Mouse (Mus musculus) liver, embryonic 14.5 days (tissue): Measurements from ENCODE around the gene Ssbp3. TPM values are rescaled to one million over a fixed set of nuclear protein-coding genes. Genes with fewer than 3 reads are reported as not detected.
A peak's percentile ranks its signal among the peaks of the same experiment; 100 is the strongest.

Source experiments
- ATAC-seq: fragments of 200-750 bp; cut with Nextera tagmentation; 2 replicates; pipeline ENCODE4 v1.8.0; 2017; ENCODE audit warnings: moderate number of reproducible peaks, mild to moderate bottlenecking, moderate library complexity; ENCODE audit not compliant: insufficient read depth
- DNase-seq, 3 experiments: peaks; one replicate each; pipeline ENCODE4 v3.0.0-alpha.2; 2012 to 2013; ENCODE audit warnings: low read depth in 3 of 3, low spot score in 3 of 3
- H3K27ac ChIP-seq: fragments of 300-500 bp; sonication (generic); 2 replicates; pipeline ENCODE4 v1.5.1; 2014; ENCODE audit warnings: moderate library complexity, mild to moderate bottlenecking, control low read depth, inconsistent platforms
- H3K27me3 ChIP-seq: fragments of 300-500 bp; sonication (generic); 2 replicates; pipeline ENCODE4 v1.6.1; 2014; ENCODE audit warnings: mild to moderate bottlenecking, low read length, moderate library complexity; ENCODE audit not compliant: control insufficient read depth, insufficient read depth
- H3K36me3 ChIP-seq: fragments of 300-500 bp; sonication (generic); replicated peaks from 2 replicates; pipeline ENCODE4 v1.6.1; 2014; ENCODE audit warnings: low read depth; ENCODE audit not compliant: control insufficient read depth, insufficient read depth
- H3K4me1 ChIP-seq, 2 experiments: fragments of 200-500 bp in 1 of 2; fragments of 300-500 bp in 1 of 2; sonication (generic) in 1 of 2; replicated peaks; 2 replicates each; pipeline ENCODE4 v1.6.1; 2012 to 2014; ENCODE audit warnings: antibody characterized with exemption in 1 of 2, inconsistent platforms in 1 of 2, low read length in 1 of 2; ENCODE audit not compliant: control insufficient read depth in 2 of 2, insufficient read depth in 2 of 2
- H3K4me2 ChIP-seq: fragments of 300-500 bp; sonication (generic); 2 replicates; pipeline ENCODE4 v1.6.1; 2014; ENCODE audit warnings: low read depth, mild to moderate bottlenecking, control low read depth, moderate library complexity
- H3K4me3 ChIP-seq, 2 experiments: fragments of 200-500 bp in 1 of 2; fragments of 300-500 bp in 1 of 2; sonication (generic) in 1 of 2; 2 replicates each; pipeline ENCODE4 v1.5.1; 2012 to 2014; ENCODE audit warnings: low read depth in 2 of 2, low read length in 2 of 2, mild to moderate bottlenecking in 2 of 2, control low read depth in 1 of 2, inconsistent platforms in 1 of 2, moderate library complexity in 1 of 2; ENCODE audit not compliant: insufficient read depth in 1 of 2
- H3K9ac ChIP-seq: fragments of 300-500 bp; sonication (generic); replicated peaks from 2 replicates; pipeline ENCODE4 v1.6.1; 2014; ENCODE audit warnings: mild to moderate bottlenecking, control low read depth, moderate library complexity
- H3K9me3 ChIP-seq: fragments of 300-500 bp; sonication (generic); 2 replicates; pipeline ENCODE4 v1.6.1; 2016; ENCODE audit warnings: low read length, mixed read lengths; ENCODE audit not compliant: control insufficient read depth
- CTCF ChIP-seq: IDR thresholded peaks from 2 replicates; pipeline ENCODE4 v1.5.1; 2016; ENCODE audit warnings: antibody characterized with exemption, low read depth, control low read depth
- EP300 ChIP-seq: IDR thresholded peaks from 2 replicates; pipeline ENCODE4 v1.6.1; 2016; ENCODE audit warnings: antibody characterized with exemption, low read depth
- WGBS: fragments of 180-500 bp; shearing (Covaris S2); extraction: QIAGEN DNeasy Blood & Tissue Kit; methylation state at CpG from one replicate; pipeline ENCODE4 v1.1.7; 2014; ENCODE audit not compliant: insufficient replicate concordance; 5-methylcytosine and 5-hydroxymethylcytosine counted together
- polyA plus RNA-seq, 2 experiments: library from polyadenylated mRNA; depleted of rRNA in 1 of 2; stranded (reverse) in 1 of 2; unstranded in 1 of 2; fragments of >200 nt; fragmentation: Nextera tagmentation in 1 of 2; extraction: Ambion mirVana in 1 of 2; gene quantifications; 2 replicates each; pipeline versions ENCODE4 v1.2.1 to v1.2.3; 2012 to 2014

The Ssbp3 gene
- polyA plus RNA-seq, 2 experiments, result 33.0 to 52.1 TPM

DNA sequence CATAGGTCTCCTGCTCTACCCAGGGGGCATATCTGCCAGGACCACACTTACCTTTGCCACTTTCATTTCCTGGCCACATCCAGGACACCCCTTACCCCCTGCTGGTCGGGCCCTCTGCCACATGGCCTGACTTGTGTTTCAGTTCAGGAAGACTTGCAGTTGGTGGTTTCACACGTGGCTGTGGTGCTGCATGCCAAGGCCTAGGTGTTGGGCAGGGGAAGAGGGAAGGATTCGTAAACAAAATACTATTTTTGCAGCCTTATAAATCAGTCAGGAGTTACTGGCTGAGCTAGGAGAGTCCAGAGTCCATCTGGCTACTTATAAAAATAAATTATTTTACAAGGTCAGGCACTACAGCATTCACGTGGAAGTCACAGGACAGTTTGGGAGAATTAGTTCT lies 95.7 kb downstream of the Ssbp3 start:
- no peak for ATAC-seq
- 42% methylated on average over 4 of the region's 4 CpGs for WGBS
- H3K4me1 ChIP-seq, result peaks cover 57 to 62% of the 10 kb centered on the region in 2 experiments
- no peak overlapping the region for H3K9ac ChIP-seq
- peak overlapping the region; percentile 78 for H3K27ac ChIP-seq
- no peak for DNase-seq
- H3K4me3 ChIP-seq, result no peak overlapping the region
- H3K36me3 ChIP-seq, result peaks cover 7% of the 10 kb centered on the region
- H3K9me3 ChIP-seq, result no peaks in the 10 kb centered on the region
- no peak for TF ChIP-seq CTCF
- TF ChIP-seq EP300, result no peak
- peak overlapping the region; percentile 66; the same call in 1 of the 2 replicates for H3K4me2 ChIP-seq
- no peaks in the 10 kb centered on the region for H3K27me3 ChIP-seq

DNA sequence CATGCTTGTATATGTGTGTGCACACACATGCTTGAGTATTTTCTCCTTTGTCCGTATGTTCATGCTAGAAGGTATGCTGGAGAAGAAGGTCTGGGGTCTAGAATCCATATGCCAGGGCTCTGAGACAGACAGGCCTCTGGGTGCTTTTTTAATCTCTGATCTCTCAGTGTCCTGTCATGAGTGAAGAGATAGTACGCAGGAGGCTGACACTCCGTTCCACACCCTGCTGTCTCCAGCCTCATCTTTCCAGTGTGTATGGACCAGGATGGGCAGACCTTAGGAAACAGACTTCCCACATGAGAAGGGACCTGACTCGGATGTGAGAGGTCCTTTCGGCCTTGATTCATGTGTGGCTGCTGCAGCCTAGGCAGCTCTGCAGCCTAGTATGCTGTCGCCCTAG lies 96.3 kb downstream of the Ssbp3 start:
- ATAC-seq, result peak; percentile 61
- H3K4me1 ChIP-seq, result peaks cover 51 to 57% of the 10 kb centered on the region in 2 experiments
- 0 out of 2 replicates have a peak, but pooled peaks have one; percentile 11 for TF ChIP-seq EP300
- no peak for TF ChIP-seq CTCF
- 57% methylated on average over 6 of the region's 6 CpGs for WGBS
- H3K27me3 ChIP-seq, result no peaks in the 10 kb centered on the region
- peak overlapping the region; percentile 78 for H3K27ac ChIP-seq
- H3K36me3 ChIP-seq, result peaks cover 7% of the 10 kb centered on the region
- no peak overlapping the region for H3K4me3 ChIP-seq
- H3K9ac ChIP-seq, result peak overlapping the region; percentile 9; the same call in 1 of the 2 replicates
- peak overlapping the region; percentile 66 for H3K4me2 ChIP-seq
- DNase-seq, result peak in 1 of 3 experiments; percentile 30
- H3K9me3 ChIP-seq, result no peaks in the 10 kb centered on the region

DNA sequence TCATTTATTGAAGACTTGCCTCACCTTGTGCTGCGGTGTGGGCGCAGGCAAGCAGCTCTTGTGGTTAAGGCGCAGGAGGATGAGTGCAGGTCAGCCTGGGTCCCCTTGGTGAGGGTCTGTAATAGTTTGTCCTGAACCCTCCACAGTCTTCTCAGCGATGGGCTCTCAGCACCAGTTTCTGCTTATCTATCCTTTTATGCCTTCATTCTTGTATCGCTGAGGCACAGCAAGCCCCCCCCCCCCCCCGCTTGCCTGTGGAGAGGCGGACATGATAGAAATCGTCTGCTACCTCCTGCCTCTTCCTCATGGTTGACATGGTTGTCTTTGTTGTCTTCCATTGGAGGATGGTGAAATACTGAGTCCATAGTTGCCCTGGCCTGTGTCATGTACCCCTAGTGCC lies 96.9 kb downstream of the Ssbp3 start:
- peaks cover 51 to 55% of the 10 kb centered on the region in 2 experiments for H3K4me1 ChIP-seq
- TF ChIP-seq CTCF, result no peak
- TF ChIP-seq EP300, result peak; percentile 65; the same call in 1 of the 2 replicates
- 34% methylated on average over 8 of the region's 8 CpGs for WGBS
- no peak overlapping the region for H3K4me3 ChIP-seq
- no peaks in the 10 kb centered on the region for H3K9me3 ChIP-seq
- peaks cover 10% of the 10 kb centered on the region for H3K36me3 ChIP-seq
- peak overlapping the region; percentile 32 for H3K9ac ChIP-seq
- H3K4me2 ChIP-seq, result peak overlapping the region; percentile 66
- no peaks in the 10 kb centered on the region for H3K27me3 ChIP-seq
- ATAC-seq (peak; percentile 51; the same call in 1 of the 2 replicates), DNase-seq (no peak)
- H3K27ac ChIP-seq, result peak overlapping the region; percentile 78

DNA sequence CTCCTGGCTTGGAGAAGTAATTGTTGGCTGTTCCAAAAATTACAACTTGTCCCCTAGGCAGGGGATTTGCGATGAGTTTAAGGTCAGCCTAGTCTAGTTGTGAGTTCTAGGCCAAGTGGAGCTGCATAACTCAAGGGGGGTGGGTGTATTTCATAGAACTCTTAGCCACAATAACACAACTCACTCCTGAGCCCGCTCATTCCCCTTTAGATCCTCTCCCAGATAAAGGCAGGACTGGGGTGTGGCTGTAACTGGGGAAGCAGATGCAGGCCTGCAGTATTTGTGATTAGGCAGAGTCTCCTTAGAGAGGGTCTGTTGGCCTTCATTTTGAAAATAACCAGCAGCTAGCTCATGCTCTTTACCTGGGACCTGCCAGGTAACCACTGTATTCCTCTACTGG lies 97.7 kb downstream of the Ssbp3 start:
- Histone ChIP-seq H3K4me2 (peak overlapping the region; percentile 66), H3K9me3 (no peaks in the 10 kb centered on the region), H3K4me1 (peaks cover 49 to 54% of the 10 kb centered on the region in 2 experiments), H3K36me3 (peaks cover 10% of the 10 kb centered on the region), H3K27me3 (no peaks in the 10 kb centered on the region), H3K27ac (peak overlapping the region; percentile 81), H3K9ac (peak overlapping the region; percentile 35), H3K4me3 (peak overlapping the region in 1 of 2 experiments; percentile 23; a peak in 2 of 4 replicates)
- DNase-seq (peak; percentile 67 to 68 (median 67)), ATAC-seq (peak; percentile 82)
- TF ChIP-seq CTCF, result no peak
- TF ChIP-seq EP300, result peak; percentile 77
- 30% methylated on average over 2 of the region's 2 CpGs for WGBS

DNA sequence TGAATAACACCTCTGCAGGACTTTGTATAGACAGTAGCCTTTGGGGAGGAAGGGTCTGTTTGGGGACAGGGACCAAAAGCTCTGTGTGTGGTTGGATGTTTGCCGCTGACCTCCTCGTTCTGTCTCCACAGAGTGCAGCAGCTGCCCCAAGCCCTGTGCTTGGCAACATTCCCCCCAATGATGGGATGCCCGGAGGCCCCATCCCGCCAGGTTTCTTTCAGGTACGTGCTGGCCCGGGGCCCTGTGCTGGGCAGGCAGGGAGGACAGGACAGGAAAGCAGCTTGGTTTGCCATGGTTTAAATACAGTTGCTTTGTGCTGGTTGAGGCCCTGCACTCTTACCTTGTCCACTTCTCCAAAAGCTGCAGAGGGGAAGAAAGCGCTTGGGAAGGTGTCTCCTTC lies 99.0 kb downstream of the Ssbp3 start:
- whole genome bisulfite sequencing, result 91% methylated on average over 7 of the region's 7 CpGs
- H3K9me3 ChIP-seq, result no peaks in the 10 kb centered on the region
- DNase-seq, result no peak
- H3K27me3 ChIP-seq, result no peaks in the 10 kb centered on the region
- H3K36me3 ChIP-seq, result peaks cover 10% of the 10 kb centered on the region
- H3K4me2 ChIP-seq, result no peak overlapping the region
- ATAC-seq, result no peak
- peaks cover 44 to 46% of the 10 kb centered on the region in 2 experiments for H3K4me1 ChIP-seq
- TF ChIP-seq CTCF (no peak), EP300 (no peak)
- no peak overlapping the region for H3K4me3 ChIP-seq
- H3K9ac ChIP-seq, result no peak overlapping the region
- no peak overlapping the region for H3K27ac ChIP-seq
